Mouse (Mus musculus) lung, postnatal 0 days (tissue): ENCODE data around the gene Fam89a. TPM values are rescaled to one million over a fixed set of nuclear protein-coding genes. Genes with fewer than 3 reads are reported as not detected.
A peak's percentile ranks its signal among the peaks of the same experiment; 100 is the strongest.

Experiments used
- ATAC-seq: fragments of 200-750 bp; cut with Nextera tagmentation; 2 replicates; pipeline ENCODE4 v1.8.0; 2017; ENCODE audit warnings: moderate library complexity
- DNase-seq: peaks from one replicate; pipeline ENCODE4 v3.0.0-alpha.2; 2016; ENCODE audit warnings: low spot score
- H3K27ac ChIP-seq: fragments of 300-500 bp; sonication (generic); 2 replicates; pipeline ENCODE4 v1.5.1; 2014; ENCODE audit warnings: antibody characterized with exemption, mild to moderate bottlenecking, low read length, mixed read lengths
- H3K27me3 ChIP-seq: fragments of 300-500 bp; sonication (generic); replicated peaks from 2 replicates; pipeline ENCODE4 v1.6.1; 2014; ENCODE audit warnings: low read length, mixed read lengths; ENCODE audit not compliant: insufficient read depth
- H3K36me3 ChIP-seq: fragments of 300-500 bp; sonication (generic); 2 replicates; pipeline ENCODE4 v1.6.1; 2014; ENCODE audit warnings: low read length, mixed read lengths; ENCODE audit not compliant: insufficient read depth
- H3K4me1 ChIP-seq: fragments of 300-500 bp; sonication (generic); 2 replicates; pipeline ENCODE4 v1.6.1; 2014; ENCODE audit warnings: antibody characterized with exemption, low read depth, low read length, mixed read lengths; ENCODE audit not compliant: insufficient read depth
- H3K4me2 ChIP-seq: fragments of 300-500 bp; sonication (generic); replicated peaks from 2 replicates; pipeline ENCODE4 v1.6.1; 2014; ENCODE audit warnings: low read depth, mild to moderate bottlenecking, low read length, moderate library complexity, mixed read lengths
- H3K4me3 ChIP-seq: fragments of 300-500 bp; sonication (generic); 2 replicates; pipeline ENCODE4 v1.5.1; 2014; ENCODE audit warnings: low read depth, low read length
- H3K9ac ChIP-seq: fragments of 300-500 bp; sonication (generic); replicated peaks from 2 replicates; pipeline ENCODE4 v1.6.1; 2014; ENCODE audit warnings: low read depth, mild to moderate bottlenecking
- H3K9me3 ChIP-seq: fragments of 300-500 bp; sonication (generic); 2 replicates; pipeline ENCODE4 v1.6.1; 2016; ENCODE audit warnings: low read length, mixed read lengths
- CTCF ChIP-seq: IDR thresholded peaks from 2 replicates; pipeline ENCODE4 v1.5.1; 2016; ENCODE audit warnings: antibody characterized with exemption, mild to moderate bottlenecking
- EP300 ChIP-seq: IDR thresholded peaks from 2 replicates; pipeline ENCODE4 v1.6.1; 2016; ENCODE audit warnings: antibody characterized with exemption, mild to moderate bottlenecking, control low read depth
- WGBS: fragments of 180-500 bp; shearing (Covaris S2); extraction: QIAGEN DNeasy Blood & Tissue Kit; methylation state at CpG from one replicate; pipeline ENCODE4 v1.1.7; 2014; 5-methylcytosine and 5-hydroxymethylcytosine counted together
- polyA plus RNA-seq: library from polyadenylated mRNA; unstranded; fragments of >200 nt; fragmentation: Nextera tagmentation; extraction: Ambion mirVana; gene quantifications from 2 replicates; pipeline ENCODE4 v1.2.1, GENCODE M21; 2015

Gene Fam89a
- 3.0 and 3.9 TPM in 2 replicates for polyA plus RNA-seq

DNA sequence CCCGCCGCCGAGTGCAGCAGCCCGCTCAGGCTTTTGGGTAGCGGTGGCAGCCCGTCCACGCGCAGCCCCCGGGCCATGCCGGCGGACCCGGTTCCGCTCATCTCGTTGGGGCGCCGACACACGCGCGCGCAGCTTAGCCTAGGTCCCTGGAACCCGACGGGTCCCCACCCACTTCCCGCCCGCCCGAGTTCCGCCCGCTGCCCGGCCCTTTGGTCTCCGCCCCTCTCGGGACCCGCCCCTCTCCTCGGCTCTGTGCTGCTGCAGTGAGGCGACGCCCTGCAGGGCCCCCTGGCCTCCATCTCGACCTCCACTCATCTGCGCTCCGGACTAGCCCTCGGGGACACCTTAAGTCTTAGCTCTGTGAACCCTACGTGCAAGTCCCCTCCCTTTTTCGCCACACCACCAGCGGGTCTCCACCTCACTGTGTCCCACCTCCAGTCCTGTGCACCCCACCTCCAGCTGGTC lies at the start of gene Fam89a:
TSS of gene Fam89a (minus strand) at position 124 of the 465 bp plus-strand sequence.
- H3K9ac ChIP-seq: 0 out of 2 replicates have a peak within 1 kb of the TSS, but pooled peaks have one; percentile 19
- WGBS: 2% methylated on average over 25 of the region's 41 CpGs
- H3K4me2 ChIP-seq: peak within 1 kb of the TSS; percentile 99
- H3K27ac ChIP-seq: no peak within 1 kb of the TSS
- no peaks in the 10 kb centered on the region for H3K4me1 ChIP-seq
- no peaks in the 10 kb centered on the region for H3K9me3 ChIP-seq
- TF ChIP-seq CTCF (no peak), EP300 (no peak)
- H3K36me3 ChIP-seq: no peaks in the 10 kb centered on the region
- peak within 1 kb of the TSS; percentile 61 for H3K4me3 ChIP-seq
- DNase-seq: peak; percentile 71
- no peaks in the 10 kb centered on the region for H3K27me3 ChIP-seq
- peak; percentile 90 for ATAC-seq

DNA sequence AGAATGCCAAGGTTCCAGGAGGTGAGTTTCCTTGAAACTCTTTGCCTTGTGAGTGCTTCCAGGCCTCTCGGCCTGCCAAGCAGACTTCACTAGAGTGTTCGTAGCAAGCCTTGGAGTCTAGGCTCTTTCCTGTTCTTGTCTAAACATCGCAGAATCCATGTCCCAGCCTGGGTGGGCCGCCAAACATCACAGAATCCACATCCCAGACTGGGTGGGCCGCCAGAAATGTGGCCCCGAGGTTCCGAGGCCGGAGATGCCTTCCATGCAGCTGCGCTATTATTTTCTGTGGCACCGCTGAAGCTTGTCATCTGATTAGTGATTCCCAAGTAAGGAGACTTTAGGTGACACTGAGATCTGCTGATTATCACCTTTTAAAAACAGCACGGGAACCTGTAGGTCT lies 48.9 kb upstream of the Fam89a start:
- Histone ChIP-seq H3K4me3 (no peak overlapping the region), H3K4me2 (no peak overlapping the region), H3K27me3 (peaks cover 3% of the 10 kb centered on the region; the same call in 1 of the 2 replicates), H3K27ac (no peak overlapping the region), H3K9ac (no peak overlapping the region), H3K9me3 (no peaks in the 10 kb centered on the region), H3K4me1 (no peaks in the 10 kb centered on the region), H3K36me3 (no peaks in the 10 kb centered on the region)
- 21% methylated on average over 11 of the region's 11 CpGs for WGBS
- ATAC-seq: no peak
- DNase-seq: no peak
- no peak for TF ChIP-seq EP300
- no peak for TF ChIP-seq CTCF

DNA sequence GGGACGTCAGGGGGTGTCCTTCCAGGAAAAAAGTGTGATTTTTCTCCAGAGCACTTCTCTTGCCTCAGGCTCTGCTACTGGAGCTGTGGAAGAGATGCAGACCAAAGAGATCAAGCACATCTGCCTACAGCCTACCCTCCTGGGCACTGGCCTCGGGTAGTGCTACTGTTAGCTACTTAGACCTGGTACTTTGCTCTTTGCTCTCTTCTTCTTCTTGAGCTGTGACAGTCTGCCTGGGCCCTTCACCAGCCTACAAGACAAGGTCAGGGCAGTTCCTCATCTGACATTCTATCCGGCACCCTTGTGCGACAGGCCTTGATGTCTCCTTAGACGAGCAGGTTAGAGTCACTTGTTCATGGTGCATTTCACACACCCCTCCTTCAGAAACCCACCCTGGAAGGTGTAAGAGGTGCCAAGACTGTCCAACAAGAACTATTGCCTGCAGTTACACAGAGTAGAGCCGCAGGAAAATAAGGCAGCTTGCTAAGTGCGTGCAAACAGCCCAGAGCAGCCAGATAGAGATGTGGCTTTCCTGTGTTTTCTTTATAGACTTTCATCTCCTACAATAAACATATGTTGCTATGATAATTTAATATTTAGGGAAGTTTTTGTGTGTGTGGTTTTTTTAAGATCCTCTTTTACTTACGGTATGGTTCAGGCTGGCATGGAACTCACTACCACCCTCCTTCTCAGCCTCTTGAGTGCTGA lies 44.3 kb upstream of the Fam89a start:
- H3K27me3 ChIP-seq: peaks cover 49% of the 10 kb centered on the region
- H3K4me3 ChIP-seq: 0 out of 2 replicates have a peak overlapping the region, but pooled peaks have one; percentile 5
- 68% methylated on average over 8 of the region's 8 CpGs for WGBS
- H3K4me2 ChIP-seq: no peak overlapping the region; the same call in 1 of the 2 replicates
- DNase-seq (no peak), ATAC-seq (no peak)
- H3K36me3 ChIP-seq: no peaks in the 10 kb centered on the region
- peaks cover 12% of the 10 kb centered on the region for H3K4me1 ChIP-seq
- H3K9me3 ChIP-seq: no peaks in the 10 kb centered on the region
- H3K27ac ChIP-seq: no peak overlapping the region
- H3K9ac ChIP-seq: no peak overlapping the region
- TF ChIP-seq EP300 (no peak), CTCF (no peak)

DNA sequence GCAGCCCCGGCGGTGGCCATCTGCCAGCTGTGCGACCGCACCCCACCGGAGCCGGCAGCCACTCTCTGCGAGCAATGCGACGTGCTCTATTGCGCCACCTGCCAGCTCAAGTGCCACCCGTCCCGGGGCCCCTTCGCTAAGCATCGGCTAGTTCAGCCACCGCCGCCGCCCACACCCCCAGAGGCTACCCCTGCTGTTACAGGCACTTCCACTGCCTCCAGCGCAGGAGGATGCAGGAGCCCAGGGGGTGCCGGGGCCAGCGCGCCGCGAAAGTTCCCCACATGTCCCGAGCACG lies 42.8 kb upstream of the Fam89a start:
- ATAC-seq (peak; percentile 22), DNase-seq (peak; percentile 47)
- WGBS: 3% methylated on average over 25 of the region's 25 CpGs
- peak overlapping the region; percentile 87 for H3K4me2 ChIP-seq
- H3K4me1 ChIP-seq: peaks cover 12% of the 10 kb centered on the region
- peak overlapping the region; percentile 42; the same call in 1 of the 2 replicates for H3K4me3 ChIP-seq
- H3K9ac ChIP-seq: no peak overlapping the region
- no peak overlapping the region for H3K27ac ChIP-seq
- TF ChIP-seq EP300 (no peak), CTCF (peak; percentile 50)
- no peaks in the 10 kb centered on the region for H3K36me3 ChIP-seq
- peaks cover 53% of the 10 kb centered on the region for H3K27me3 ChIP-seq
- H3K9me3 ChIP-seq: no peaks in the 10 kb centered on the region

DNA sequence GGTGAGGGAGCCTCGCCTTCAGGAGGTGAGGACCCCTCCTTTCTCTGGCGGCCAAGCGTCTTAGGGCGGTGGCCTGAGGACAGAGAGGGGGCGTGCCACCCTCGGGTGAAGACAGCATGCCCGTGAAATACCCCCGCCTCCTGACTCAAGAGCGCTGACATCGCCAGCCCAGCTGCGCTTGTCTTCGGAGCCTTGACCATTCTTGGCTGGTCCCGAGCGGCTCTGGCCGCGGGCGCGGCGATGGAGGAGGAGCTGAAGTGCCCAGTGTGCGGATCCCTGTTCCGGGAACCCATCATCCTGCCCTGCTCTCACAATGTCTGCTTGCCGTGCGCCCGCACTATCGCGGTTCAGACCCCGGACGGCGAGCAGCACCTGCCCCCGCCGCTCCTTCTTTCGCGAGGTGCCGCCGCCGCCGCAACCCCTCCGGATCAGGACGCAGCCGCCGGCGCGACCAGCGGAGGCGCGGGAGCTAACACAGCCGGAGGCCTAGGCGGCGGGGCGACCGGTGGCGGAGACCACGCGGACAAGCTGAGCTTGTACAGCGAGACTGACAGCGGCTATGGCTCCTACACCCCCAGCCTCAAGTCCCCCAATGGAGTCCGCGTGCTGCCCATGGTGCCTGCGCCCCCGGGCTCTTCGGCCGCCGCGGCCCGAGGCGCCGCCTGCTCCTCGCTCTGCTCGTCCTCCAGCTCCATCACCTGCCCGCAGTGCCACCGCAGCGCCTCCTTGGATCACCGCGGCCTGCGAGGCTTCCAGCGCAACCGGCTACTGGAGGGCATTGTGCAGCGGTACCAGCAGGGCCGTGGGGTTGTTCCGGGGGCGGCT lies 42.2 kb upstream of the Fam89a start:
- WGBS: under 1% methylated on average over 63 of the region's 81 CpGs
- ATAC-seq (peak; percentile 26), DNase-seq (peak; percentile 24)
- no peaks in the 10 kb centered on the region for H3K9me3 ChIP-seq
- H3K4me1 ChIP-seq: peaks cover 12% of the 10 kb centered on the region
- H3K36me3 ChIP-seq: no peaks in the 10 kb centered on the region
- no peak for TF ChIP-seq CTCF
- TF ChIP-seq EP300: no peak
- H3K4me3 ChIP-seq: peak overlapping the region; percentile 42; the same call in 1 of the 2 replicates
- no peak overlapping the region for H3K27ac ChIP-seq
- peaks cover 53% of the 10 kb centered on the region for H3K27me3 ChIP-seq
- no peak overlapping the region for H3K9ac ChIP-seq
- peak overlapping the region; percentile 87 for H3K4me2 ChIP-seq

DNA sequence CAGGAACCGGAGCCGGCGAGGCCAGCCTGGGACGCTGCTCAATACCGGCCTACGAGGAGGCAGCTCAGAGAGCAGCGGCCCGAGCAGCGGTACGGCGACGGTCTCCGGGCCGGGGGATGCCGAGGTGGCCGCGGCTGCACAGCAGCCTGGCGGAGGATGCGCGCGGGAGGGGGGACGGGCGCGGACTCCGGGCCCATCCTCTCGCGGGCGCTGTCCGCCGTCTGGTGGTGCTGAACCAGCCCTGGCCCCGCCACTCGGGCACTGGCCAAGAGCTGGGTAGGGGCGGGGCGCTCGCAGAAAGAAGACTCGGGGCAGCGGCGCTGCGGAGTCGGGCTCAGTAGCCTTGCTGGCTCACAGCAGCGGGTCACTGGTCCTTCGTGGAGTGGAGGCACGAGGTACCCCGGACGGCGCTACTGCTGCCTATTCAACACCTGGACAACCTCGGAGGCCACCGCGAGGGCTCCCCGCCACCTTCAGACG lies 41.6 kb upstream of the Fam89a start:
- Histone ChIP-seq H3K36me3 (no peaks in the 10 kb centered on the region), H3K4me1 (peaks cover 12% of the 10 kb centered on the region), H3K4me3 (peak overlapping the region; percentile 42), H3K9me3 (no peaks in the 10 kb centered on the region), H3K9ac (no peak overlapping the region), H3K27me3 (peaks cover 53% of the 10 kb centered on the region), H3K27ac (no peak overlapping the region), H3K4me2 (peak overlapping the region; percentile 87)
- peak; percentile 91 for ATAC-seq
- TF ChIP-seq EP300 (no peak), CTCF (peak; percentile 27; the same call in 1 of the 2 replicates)
- under 1% methylated on average over 40 of the region's 51 CpGs for WGBS
- DNase-seq: peak; percentile 87
